Mouse (Mus musculus) C2C12 (cell line): ENCODE results near the gene Zmym5. TPM values are rescaled to one million over a fixed set of nuclear protein-coding genes. Genes with fewer than 3 reads are reported as not detected.
"Not testable (repeated sequence)": the region's sequence is repeated elsewhere in the genome, so short reads cannot be mapped to it uniquely, and the experiment has no call there.

Source experiments
- H3K27me3 ChIP-seq: one replicate; pipeline ENCODE4 v1.6.1; 2011; ENCODE audit not compliant: control insufficient read depth, insufficient read depth, insufficient read length
- H3K36me3 ChIP-seq: one replicate; pipeline ENCODE4 v1.6.1; 2011; ENCODE audit not compliant: control insufficient read depth, insufficient read depth
- H3K4me3 ChIP-seq: one replicate; pipeline ENCODE4 v1.5.1; 2011; ENCODE audit warnings: mild to moderate bottlenecking, control low read depth; ENCODE audit not compliant: poor library complexity, insufficient read depth, severe bottlenecking
- H3K79me2 ChIP-seq: one replicate; pipeline ENCODE4 v1.6.1; 2011; ENCODE audit not compliant: control insufficient read depth, insufficient read depth
- H3K79me3 ChIP-seq: one replicate; pipeline ENCODE4 v1.6.1; 2011; ENCODE audit warnings: low read depth, control low read depth
- H3ac ChIP-seq: one replicate; pipeline ENCODE3; 2011; ENCODE audit warnings: low read depth; ENCODE audit not compliant: control insufficient read depth, insufficient read length
- CEBPB ChIP-seq: IDR thresholded peaks from one replicate; pipeline ENCODE4 v1.6.1; 2011; ENCODE audit warnings: low read depth, mild to moderate bottlenecking, control low read depth, moderate library complexity
- CTCF ChIP-seq: IDR thresholded peaks from one replicate; pipeline ENCODE4 v1.5.1; 2011; ENCODE audit not compliant: control insufficient read depth, insufficient read depth, insufficient read length
- FOSL1 ChIP-seq: IDR thresholded peaks from one replicate; pipeline ENCODE4 v1.8.0; 2011; ENCODE audit warnings: mild to moderate bottlenecking, low read length; ENCODE audit not compliant: poor library complexity, insufficient read depth, severe bottlenecking
- MAX ChIP-seq: IDR thresholded peaks from one replicate; pipeline ENCODE4 v1.6.1; 2011; ENCODE audit warnings: mild to moderate bottlenecking, control low read depth
- MYOD1 ChIP-seq: IDR thresholded peaks from one replicate; pipeline ENCODE4 v1.6.1; 2011; ENCODE audit warnings: low read depth; ENCODE audit not compliant: control insufficient read depth, insufficient read length
- MYOG ChIP-seq: IDR thresholded peaks from one replicate; pipeline ENCODE4 v1.6.1; 2011; ENCODE audit not compliant: control insufficient read depth, insufficient read length; ENCODE audit errors: extremely low read depth
- USF1 ChIP-seq: IDR thresholded peaks from one replicate; pipeline ENCODE4 v1.6.1; 2011; ENCODE audit warnings: low read depth, mild to moderate bottlenecking, control low read depth, moderate library complexity
- polyA plus RNA-seq: library from polyadenylated mRNA; unstranded; fragments of >200 nt; fragmentation: generic; extraction: Trizol; gene quantifications from one replicate; pipeline ENCODE4 v1.2.1, GENCODE M21; 2012; ENCODE audit warnings: missing spikeins

Gene Zmym5
- polyA plus RNA-seq, 1 experiment: 2.3 TPM

- Histone ChIP-seq H3K27me3 (no peaks in the 10 kb centered on the region), H3K79me2 (peaks cover 48% of the 10 kb centered on the region), H3K36me3 (no peaks in the 10 kb centered on the region), H3K4me3 (peak within 1 kb of the TSS; percentile 92), H3K79me3 (peaks cover 44% of the 10 kb centered on the region), H3ac (peak within 1 kb of the TSS; percentile 91)
- TF ChIP-seq FOSL1 (no peak), CEBPB (no peak), MYOD1 (no peak), USF1 (no peak), MYOG (no peak), MAX (no peak), CTCF (no peak)
These were observed 33.1 kb downstream of the Zmym5 start, which contains the start of gene Pspc1 for GRCm38 (mm10) chr14:56778200-56778932. Pspc1 (minus strand) TSS chr14:56778316.

GRCm38 (mm10) chr14:56777360-56778136, 34.0 kb downstream of the Zmym5 start:
- peak overlapping the region; percentile 91 for H3ac ChIP-seq
- H3K4me3 ChIP-seq: peak overlapping the region; percentile 92
- peaks cover 52% of the 10 kb centered on the region for H3K79me3 ChIP-seq
- TF ChIP-seq CEBPB: no peak
- TF ChIP-seq USF1: no peak
- no peak for TF ChIP-seq CTCF
- TF ChIP-seq FOSL1: no peak
- no peak for TF ChIP-seq MYOD1
- TF ChIP-seq MYOG: no peak
- no peak for TF ChIP-seq MAX
- peaks cover 56% of the 10 kb centered on the region for H3K79me2 ChIP-seq
- H3K36me3 ChIP-seq: no peaks in the 10 kb centered on the region
- no peaks in the 10 kb centered on the region for H3K27me3 ChIP-seq

- no peak for TF ChIP-seq CTCF
- no peak for TF ChIP-seq CEBPB
- no peak for TF ChIP-seq MYOG
- no peak for TF ChIP-seq USF1
- TF ChIP-seq FOSL1: no peak
- no peak for TF ChIP-seq MAX
- no peak for TF ChIP-seq MYOD1
- Histone ChIP-seq H3K27me3 (no peaks in the 10 kb centered on the region), H3ac (peak overlapping the region; percentile 54), H3K4me3 (peak overlapping the region; percentile 92), H3K79me2 (peaks cover 65% of the 10 kb centered on the region), H3K36me3 (peaks cover 2% of the 10 kb centered on the region), H3K79me3 (peaks cover 58% of the 10 kb centered on the region)
These were observed 34.8 kb downstream of the Zmym5 start for GRCm38 (mm10) chr14:56776571-56777238.

- TF ChIP-seq USF1 (no peak), MAX (no peak), FOSL1 (no peak), MYOD1 (no peak), CEBPB (no peak), CTCF (no peak), MYOG (no peak)
- no peaks in the 10 kb centered on the region for H3K27me3 ChIP-seq
- H3K79me2 ChIP-seq: peaks cover 78% of the 10 kb centered on the region
- H3K36me3 ChIP-seq: peaks cover 14% of the 10 kb centered on the region
- no peak overlapping the region for H3K4me3 ChIP-seq
- H3K79me3 ChIP-seq: peaks cover 70% of the 10 kb centered on the region
- H3ac ChIP-seq: no peak overlapping the region
These were observed 36.1 kb downstream of the Zmym5 start for GRCm38 (mm10) chr14:56775416-56775815.

GRCm38 (mm10) chr14:56766438-56766837, 45.1 kb downstream of the Zmym5 start:
- not testable (repeated sequence) for H3K4me3 ChIP-seq, H3K27me3 ChIP-seq
- H3K36me3 ChIP-seq: peaks cover 61% of the 10 kb centered on the region

GRCm38 (mm10) chr14:56765117-56765516, 46.4 kb downstream of the Zmym5 start:
- Histone ChIP-seq H3K79me2 (peaks cover 92% of the 10 kb centered on the region), H3K36me3 (peaks cover 61% of the 10 kb centered on the region), H3K79me3 (peaks cover 71% of the 10 kb centered on the region)
- H3K27me3 ChIP-seq, H3ac ChIP-seq, H3K4me3 ChIP-seq: not testable (repeated sequence)

More at GRCm38 (mm10) chr14:56766438-56766837, 45.1 kb downstream of the Zmym5 start:
- peaks cover 74% of the 10 kb centered on the region for H3K79me3 ChIP-seq
- not testable (repeated sequence) for H3ac ChIP-seq
- H3K79me2 ChIP-seq: peaks cover 92% of the 10 kb centered on the region
